Mouse (Mus musculus): ENCODE data around the gene Dok7. TPM values are rescaled to one million over a fixed set of nuclear protein-coding genes. Genes with fewer than 3 reads are reported as not detected.

The Dok7 gene
- polyA plus RNA-seq, 1 experiment = 15.8 TPM

GRCm38 (mm10) chr5:35042431-35043109 lies 14.0 kb upstream of the Dok7 start:
- Histone ChIP-seq H3K79me2 (ENCODE audit: control insufficient read depth, insufficient read depth) (no peaks in the 10 kb centered on the region), H3K4me3 (ENCODE audit: insufficient read depth, poor library complexity, severe bottlenecking) (no peak overlapping the region), H3K36me3 (ENCODE audit: control insufficient read depth, insufficient read depth) (no peaks in the 10 kb centered on the region), H3K79me3 (ENCODE audit: low read depth) (no peaks in the 10 kb centered on the region), H3K27me3 (ENCODE audit: control insufficient read depth, insufficient read depth, insufficient read length) (no peaks in the 10 kb centered on the region), H3ac (ENCODE audit: control insufficient read depth, insufficient read length, low read depth) (no peak overlapping the region)
- TF ChIP-seq MAX (IDR thresholded peaks at IDR 0.05) = no peak

GRCm38 (mm10) chr5:35043110-35043451 lies 13.5 kb upstream of the Dok7 start:
- no peak overlapping the region for H3ac ChIP-seq (ENCODE audit: control insufficient read depth, insufficient read length, low read depth)
- TF ChIP-seq CTCF (IDR thresholded peaks at IDR 0.05; ENCODE audit: control insufficient read depth, insufficient read depth, insufficient read length) (peak; percentile 56), USF1 (IDR thresholded peaks at IDR 0.05; ENCODE audit: low read depth) (no peak)
- H3K4me3 ChIP-seq (ENCODE audit: insufficient read depth, poor library complexity, severe bottlenecking) = no peak overlapping the region
- no peaks in the 10 kb centered on the region for H3K27me3 ChIP-seq (ENCODE audit: control insufficient read depth, insufficient read depth, insufficient read length)
- no peaks in the 10 kb centered on the region for H3K79me2 ChIP-seq (ENCODE audit: control insufficient read depth, insufficient read depth)
- H3K36me3 ChIP-seq (ENCODE audit: control insufficient read depth, insufficient read depth) = no peaks in the 10 kb centered on the region
- no peaks in the 10 kb centered on the region for H3K79me3 ChIP-seq (ENCODE audit: low read depth)

- no peak overlapping the region for H3ac ChIP-seq (ENCODE audit: control insufficient read depth, insufficient read length, low read depth)
- H3K27me3 ChIP-seq (ENCODE audit: control insufficient read depth, insufficient read depth, insufficient read length) = no peaks in the 10 kb centered on the region
- peak; percentile 23 for TF ChIP-seq CTCF (IDR thresholded peaks at IDR 0.05; ENCODE audit: control insufficient read depth, insufficient read depth, insufficient read length)
- TF ChIP-seq MYOD1 (IDR thresholded peaks at IDR 0.05; ENCODE audit: control insufficient read depth, insufficient read length, low read depth) = no peak
- no peak overlapping the region for H3K4me3 ChIP-seq (ENCODE audit: insufficient read depth, poor library complexity, severe bottlenecking)
- H3K79me3 ChIP-seq (ENCODE audit: low read depth) = no peaks in the 10 kb centered on the region
- H3K79me2 ChIP-seq (ENCODE audit: control insufficient read depth, insufficient read depth) = no peaks in the 10 kb centered on the region
- H3K36me3 ChIP-seq (ENCODE audit: control insufficient read depth, insufficient read depth) = no peaks in the 10 kb centered on the region
Measured at GRCm38 (mm10) chr5:35050541-35050940, 6.0 kb upstream of the Dok7 start.

- TF ChIP-seq MYOG (IDR thresholded peaks at IDR 0.05; ENCODE audit: control insufficient read depth, extremely low read depth, insufficient read length) (no peak), MAX (IDR thresholded peaks at IDR 0.05) (no peak), CEBPB (IDR thresholded peaks at IDR 0.05; ENCODE audit: low read depth) (peak; percentile 36), CTCF (IDR thresholded peaks at IDR 0.05; ENCODE audit: control insufficient read depth, insufficient read depth, insufficient read length) (no peak), FOSL1 (IDR thresholded peaks at IDR 0.05; ENCODE audit: insufficient read depth, low read length, poor library complexity, severe bottlenecking) (no peak), MYOD1 (IDR thresholded peaks at IDR 0.05; ENCODE audit: control insufficient read depth, insufficient read length, low read depth) (peak; percentile 76), USF1 (IDR thresholded peaks at IDR 0.05; ENCODE audit: low read depth) (peak; percentile 48)
- Histone ChIP-seq H3K4me3 (ENCODE audit: insufficient read depth, poor library complexity, severe bottlenecking) (no peak overlapping the region), H3K79me3 (ENCODE audit: low read depth) (no peaks in the 10 kb centered on the region), H3ac (ENCODE audit: control insufficient read depth, insufficient read length, low read depth) (no peak overlapping the region), H3K36me3 (ENCODE audit: control insufficient read depth, insufficient read depth) (no peaks in the 10 kb centered on the region), H3K27me3 (ENCODE audit: control insufficient read depth, insufficient read depth, insufficient read length) (no peaks in the 10 kb centered on the region), H3K79me2 (ENCODE audit: control insufficient read depth, insufficient read depth) (no peaks in the 10 kb centered on the region)
Measured at GRCm38 (mm10) chr5:35054628-35055027, 1.9 kb upstream of the Dok7 start.

- no peak overlapping the region for H3ac ChIP-seq (ENCODE audit: control insufficient read depth, insufficient read length, low read depth)
- H3K4me3 ChIP-seq (ENCODE audit: insufficient read depth, poor library complexity, severe bottlenecking) = no peak overlapping the region
- no peaks in the 10 kb centered on the region for H3K79me3 ChIP-seq (ENCODE audit: low read depth)
- H3K36me3 ChIP-seq (ENCODE audit: control insufficient read depth, insufficient read depth) = no peaks in the 10 kb centered on the region
- no peaks in the 10 kb centered on the region for H3K27me3 ChIP-seq (ENCODE audit: control insufficient read depth, insufficient read depth, insufficient read length)
- H3K79me2 ChIP-seq (ENCODE audit: control insufficient read depth, insufficient read depth) = no peaks in the 10 kb centered on the region
- TF ChIP-seq FOSL1 (IDR thresholded peaks at IDR 0.05; ENCODE audit: insufficient read depth, low read length, poor library complexity, severe bottlenecking) (no peak), MYOD1 (IDR thresholded peaks at IDR 0.05; ENCODE audit: control insufficient read depth, insufficient read length, low read depth) (peak; percentile 86)
Measured at GRCm38 (mm10) chr5:35055076-35055475, 1.5 kb upstream of the Dok7 start.

GRCm38 (mm10) chr5:35057582-35057981 lies 1.0 kb downstream of the Dok7 start:
- H3K27me3 ChIP-seq (ENCODE audit: control insufficient read depth, insufficient read depth, insufficient read length) = no peaks in the 10 kb centered on the region
- H3K79me2 ChIP-seq (ENCODE audit: control insufficient read depth, insufficient read depth) = no peaks in the 10 kb centered on the region
- H3K79me3 ChIP-seq (ENCODE audit: low read depth) = no peaks in the 10 kb centered on the region
- H3ac ChIP-seq (ENCODE audit: control insufficient read depth, insufficient read length, low read depth) = peak overlapping the region; percentile 19
- H3K4me3 ChIP-seq (ENCODE audit: insufficient read depth, poor library complexity, severe bottlenecking) = peak overlapping the region; percentile 28
- H3K36me3 ChIP-seq (ENCODE audit: control insufficient read depth, insufficient read depth) = no peaks in the 10 kb centered on the region
- TF ChIP-seq FOSL1 (IDR thresholded peaks at IDR 0.05; ENCODE audit: insufficient read depth, low read length, poor library complexity, severe bottlenecking) (no peak), CEBPB (IDR thresholded peaks at IDR 0.05; ENCODE audit: low read depth) (no peak), CTCF (IDR thresholded peaks at IDR 0.05; ENCODE audit: control insufficient read depth, insufficient read depth, insufficient read length) (no peak), MYOD1 (IDR thresholded peaks at IDR 0.05; ENCODE audit: control insufficient read depth, insufficient read length, low read depth) (peak; percentile 48)

- H3K27me3 ChIP-seq (ENCODE audit: control insufficient read depth, insufficient read depth, insufficient read length) = no peaks in the 10 kb centered on the region
Measured at GRCm38 (mm10) chr5:35058216-35058615, 1.6 kb downstream of the Dok7 start.

More at GRCm38 (mm10) chr5:35058216-35058615, 1.6 kb downstream of the Dok7 start:
- H3K79me3 ChIP-seq (ENCODE audit: low read depth) = no peaks in the 10 kb centered on the region
- TF ChIP-seq FOSL1 (IDR thresholded peaks at IDR 0.05; ENCODE audit: insufficient read depth, low read length, poor library complexity, severe bottlenecking) (no peak), CTCF (IDR thresholded peaks at IDR 0.05; ENCODE audit: control insufficient read depth, insufficient read depth, insufficient read length) (no peak), CEBPB (IDR thresholded peaks at IDR 0.05; ENCODE audit: low read depth) (no peak), MYOG (IDR thresholded peaks at IDR 0.05; ENCODE audit: control insufficient read depth, extremely low read depth, insufficient read length) (no peak), MYOD1 (IDR thresholded peaks at IDR 0.05; ENCODE audit: control insufficient read depth, insufficient read length, low read depth) (no peak), MAX (IDR thresholded peaks at IDR 0.05) (no peak), USF1 (IDR thresholded peaks at IDR 0.05; ENCODE audit: low read depth) (no peak)
- H3K36me3 ChIP-seq (ENCODE audit: control insufficient read depth, insufficient read depth) = no peaks in the 10 kb centered on the region
- H3K79me2 ChIP-seq (ENCODE audit: control insufficient read depth, insufficient read depth) = no peaks in the 10 kb centered on the region
- no peak overlapping the region for H3K4me3 ChIP-seq (ENCODE audit: insufficient read depth, poor library complexity, severe bottlenecking)
- H3ac ChIP-seq (ENCODE audit: control insufficient read depth, insufficient read length, low read depth) = no peak overlapping the region
